Mouse (Mus musculus) liver, embryonic 11.5 days (tissue): ENCODE results near the gene Aldh1a1. TPM values are rescaled to one million over a fixed set of nuclear protein-coding genes. Genes with fewer than 3 reads are reported as not detected.
"Not testable (repeated sequence)": the region's sequence is repeated elsewhere in the genome, so short reads cannot be mapped to it uniquely, and the experiment has no call there.

Experiments used
- ATAC-seq: fragments of 200-750 bp; cut with Nextera tagmentation; replicated peaks from 2 replicates; pipeline ENCODE4 v1.8.0; 2017; ENCODE audit warnings: moderate number of reproducible peaks, mild to moderate bottlenecking, moderate TSS enrichment, moderate library complexity; ENCODE audit not compliant: low FRiP score
- DNase-seq: peaks from one replicate; pipeline ENCODE4 v3.0.0-alpha.2; 2017; ENCODE audit warnings: low spot score
- H3K27ac ChIP-seq: fragments of 300-500 bp; sonication (generic); 2 replicates; pipeline ENCODE4 v1.5.1; 2014; ENCODE audit warnings: mild to moderate bottlenecking, low read depth, low read length, control low read depth
- H3K27me3 ChIP-seq: fragments of 300-500 bp; sonication (generic); replicated peaks from 2 replicates; pipeline ENCODE4 v1.6.1; 2014; ENCODE audit warnings: low read length, mixed read lengths; ENCODE audit not compliant: control insufficient read depth, insufficient read depth
- H3K36me3 ChIP-seq: fragments of 300-500 bp; sonication (generic); 2 replicates; pipeline ENCODE4 v1.6.1; 2014; ENCODE audit warnings: mild to moderate bottlenecking, low read length, moderate library complexity, mixed read lengths; ENCODE audit not compliant: control insufficient read depth, insufficient read depth
- H3K4me1 ChIP-seq: fragments of 300-500 bp; sonication (generic); replicated peaks from 2 replicates; pipeline ENCODE4 v1.6.1; 2014; ENCODE audit warnings: low read length, mixed read lengths; ENCODE audit not compliant: control insufficient read depth, insufficient read depth
- H3K4me2 ChIP-seq: fragments of 300-500 bp; sonication (generic); 2 replicates; pipeline ENCODE4 v1.6.1; 2014; ENCODE audit warnings: mild to moderate bottlenecking, control low read depth, moderate library complexity
- H3K4me3 ChIP-seq: fragments of 300-500 bp; sonication (generic); 2 replicates; pipeline ENCODE4 v1.5.1; 2014; ENCODE audit warnings: low read depth, low read length, control low read depth
- H3K9ac ChIP-seq: fragments of 300-500 bp; sonication (generic); 2 replicates; pipeline ENCODE4 v1.6.1; 2014; ENCODE audit warnings: low read depth, low read length, control low read depth
- H3K9me3 ChIP-seq: fragments of 300-500 bp; sonication (generic); 2 replicates; pipeline ENCODE4 v1.6.1; 2016; ENCODE audit warnings: low read length, inconsistent platforms, mixed read lengths; ENCODE audit not compliant: control insufficient read depth
- WGBS: fragments of 180-500 bp; shearing (Covaris S2); extraction: QIAGEN DNeasy Blood & Tissue Kit; methylation state at CpG from one replicate; pipeline ENCODE4 v1.1.7; 2014; 5-methylcytosine and 5-hydroxymethylcytosine counted together
- polyA plus RNA-seq: library from polyadenylated mRNA; unstranded; fragments of >200 nt; fragmentation: Nextera tagmentation; extraction: Ambion mirVana; gene quantifications from 2 replicates; pipeline ENCODE4 v1.2.1, GENCODE M21; 2014

Gene Aldh1a1
- polyA plus RNA-seq, 1 experiment from 2014 or later = 0.55 TPM

DNA sequence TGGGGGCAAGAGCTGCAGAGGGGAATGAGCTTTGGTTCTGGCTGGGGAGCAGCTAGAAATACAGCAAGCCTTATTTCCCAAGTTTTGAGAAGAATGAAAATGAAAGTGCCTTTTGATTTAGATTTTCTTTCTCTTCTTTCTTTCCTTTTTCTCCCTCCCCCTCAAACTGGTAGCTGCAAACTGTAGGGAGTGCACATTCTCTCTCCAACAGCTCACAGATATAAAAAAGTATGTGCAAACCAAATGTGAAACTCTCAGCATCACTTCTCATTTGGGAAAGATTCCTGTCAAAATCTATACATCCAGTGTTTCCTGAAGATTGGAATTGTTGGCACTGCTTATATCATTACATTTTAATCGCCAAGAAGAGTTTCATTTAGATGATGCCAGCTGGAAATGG, 110.7 kb downstream of the Aldh1a1 start:
- Histone ChIP-seq H3K4me1 (no peaks in the 10 kb centered on the region), H3K4me2 (no peak overlapping the region), H3K36me3 (no peaks in the 10 kb centered on the region), H3K9ac (no peak overlapping the region), H3K27ac (no peak overlapping the region), H3K4me3 (no peak overlapping the region), H3K9me3 (no peaks in the 10 kb centered on the region), H3K27me3 (no peaks in the 10 kb centered on the region)
- ATAC-seq (no peak), DNase-seq (no peak)
- WGBS = 59% methylated on average over 1 of the region's 1 CpGs

- H3K4me2 ChIP-seq = no peak overlapping the region
- 89% methylated on average over 2 of the region's 2 CpGs for WGBS
Observed at GRCm38 (mm10) chr19:20603866-20604265, 111.4 kb downstream of the Aldh1a1 start.

GRCm38 (mm10) chr19:20614252-20614930, 121.9 kb downstream of the Aldh1a1 start:
- no peaks in the 10 kb centered on the region for H3K36me3 ChIP-seq
- 55% methylated on average over 3 of the region's 3 CpGs for WGBS
- no peak for ATAC-seq

More at GRCm38 (mm10) chr19:20603866-20604265, 111.4 kb downstream of the Aldh1a1 start:
- no peaks in the 10 kb centered on the region for H3K4me1 ChIP-seq
- DNase-seq (no peak), ATAC-seq (no peak)
- no peaks in the 10 kb centered on the region for H3K36me3 ChIP-seq
- H3K9ac ChIP-seq = no peak overlapping the region
- no peak overlapping the region for H3K4me3 ChIP-seq
- no peaks in the 10 kb centered on the region for H3K27me3 ChIP-seq
- H3K27ac ChIP-seq = no peak overlapping the region
- H3K9me3 ChIP-seq = no peaks in the 10 kb centered on the region

DNA sequence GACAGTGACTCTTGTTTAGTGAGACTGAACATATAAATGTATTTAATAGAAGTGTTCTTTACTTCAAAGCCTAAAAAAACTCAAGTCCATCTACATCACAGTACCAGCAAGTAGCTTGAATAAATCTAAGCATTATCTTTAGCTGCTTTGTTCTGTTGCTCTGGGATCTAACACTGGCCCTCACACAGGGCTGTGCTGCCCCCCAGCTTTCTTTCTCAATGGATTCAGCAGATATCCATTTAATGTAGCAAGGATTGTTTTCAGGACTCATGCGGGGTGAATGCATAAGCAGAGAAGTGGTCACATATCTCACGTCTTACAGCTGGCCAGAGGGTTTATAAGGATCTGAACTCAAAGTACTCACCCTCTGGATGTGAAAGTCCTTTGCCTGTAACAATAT, 129.9 kb downstream of the Aldh1a1 start:
- Histone ChIP-seq H3K36me3 (no peaks in the 10 kb centered on the region), H3K4me3 (no peak overlapping the region), H3K27me3 (no peaks in the 10 kb centered on the region), H3K9me3 (no peaks in the 10 kb centered on the region), H3K27ac (no peak overlapping the region), H3K4me1 (no peaks in the 10 kb centered on the region), H3K9ac (no peak overlapping the region), H3K4me2 (no peak overlapping the region)
- DNase-seq = no peak
- no peak for ATAC-seq
- WGBS = 74% methylated on average over 2 of the region's 2 CpGs

More at GRCm38 (mm10) chr19:20614252-20614930, 121.9 kb downstream of the Aldh1a1 start:
- no peak overlapping the region for H3K4me3 ChIP-seq
- H3K9ac ChIP-seq = no peak overlapping the region
- no peak for DNase-seq
- no peak overlapping the region for H3K4me2 ChIP-seq
- H3K4me1 ChIP-seq = no peaks in the 10 kb centered on the region
- H3K9me3 ChIP-seq = no peaks in the 10 kb centered on the region
- H3K27ac ChIP-seq = no peak overlapping the region
- H3K27me3 ChIP-seq = no peaks in the 10 kb centered on the region

GRCm38 (mm10) chr19:20623416-20623815, 130.9 kb downstream of the Aldh1a1 start:
- Histone ChIP-seq H3K27ac (no peak overlapping the region), H3K4me3 (no peak overlapping the region), H3K36me3 (no peaks in the 10 kb centered on the region), H3K4me2 (no peak overlapping the region), H3K27me3 (no peaks in the 10 kb centered on the region), H3K9me3 (no peaks in the 10 kb centered on the region), H3K9ac (no peak overlapping the region), H3K4me1 (no peaks in the 10 kb centered on the region)
- ATAC-seq (no peak), DNase-seq (no peak)
- WGBS = 81% methylated on average over 10 of the region's 10 CpGs

DNA sequence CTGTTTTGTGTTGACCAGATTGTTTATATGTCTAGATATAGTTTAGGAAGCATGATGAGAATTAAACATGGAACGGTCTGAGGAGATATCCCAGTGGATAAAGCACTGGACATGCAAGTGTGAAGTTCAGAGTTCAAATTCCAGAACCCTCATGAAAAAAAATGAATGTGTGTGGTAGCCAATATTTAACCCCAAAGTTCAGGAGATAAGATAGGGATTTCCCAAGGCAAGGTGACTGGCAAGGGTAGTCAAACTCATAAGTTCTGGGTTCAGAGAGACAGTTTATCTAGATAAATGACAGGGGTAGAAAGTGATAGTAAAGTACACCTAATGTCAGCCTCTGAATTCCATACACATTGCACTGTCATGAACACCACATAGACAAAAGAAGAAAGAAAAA, 138.5 kb downstream of the Aldh1a1 start:
- DNase-seq (no peak), ATAC-seq (no peak)
- H3K4me2 ChIP-seq = no peak overlapping the region
- no peak overlapping the region for H3K9ac ChIP-seq
- H3K4me3 ChIP-seq = no peak overlapping the region
- no peaks in the 10 kb centered on the region for H3K27me3 ChIP-seq
- no peaks in the 10 kb centered on the region for H3K4me1 ChIP-seq
- H3K27ac ChIP-seq = no peak overlapping the region
- H3K9me3 ChIP-seq = no peaks in the 10 kb centered on the region
- WGBS = 76% methylated on average over 1 of the region's 1 CpGs
- H3K36me3 ChIP-seq = no peaks in the 10 kb centered on the region

DNA sequence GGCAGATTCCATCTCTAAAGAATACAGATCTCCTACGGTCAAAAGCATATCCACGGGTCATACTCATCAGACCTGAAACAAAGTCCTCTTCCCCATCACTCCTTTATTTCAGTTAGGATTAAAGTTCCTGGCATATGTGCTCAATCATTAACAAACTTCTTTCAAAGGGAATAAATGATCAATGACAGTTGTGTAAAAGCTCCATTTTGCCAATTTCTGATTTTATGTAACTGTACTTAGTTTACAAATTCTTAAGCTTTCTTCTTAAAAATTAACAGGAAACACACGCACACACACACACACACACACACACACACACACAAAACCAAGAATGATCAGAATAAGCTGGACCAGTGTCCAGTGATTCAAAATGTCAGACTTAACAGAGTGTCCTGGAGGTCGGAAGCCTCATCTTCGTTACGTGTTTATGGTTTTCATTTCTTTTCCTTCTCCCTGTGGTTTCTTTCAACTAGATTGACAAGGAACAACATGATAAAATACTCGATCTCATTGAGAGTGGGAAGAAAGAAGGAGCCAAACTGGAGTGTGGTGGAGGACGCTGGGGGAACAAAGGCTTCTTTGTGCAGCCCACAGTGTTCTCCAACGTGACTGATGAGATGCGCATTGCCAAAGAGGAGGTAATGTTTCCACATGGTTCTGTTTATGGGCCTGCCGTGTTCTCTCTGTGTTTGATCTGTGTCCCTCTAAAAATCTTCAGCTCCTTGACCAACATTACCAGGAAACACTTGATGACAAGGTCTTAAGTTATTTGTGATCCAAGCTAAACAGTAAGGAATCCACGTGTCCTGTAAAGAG, 141.6 kb downstream of the Aldh1a1 start:
- no peak overlapping the region for H3K4me3 ChIP-seq
- H3K9ac ChIP-seq = no peak overlapping the region
- H3K36me3 ChIP-seq = no peaks in the 10 kb centered on the region
- DNase-seq = no peak
- no peak overlapping the region for H3K4me2 ChIP-seq
- H3K27me3 ChIP-seq = no peaks in the 10 kb centered on the region
- ATAC-seq = no peak
- H3K4me1 ChIP-seq = no peaks in the 10 kb centered on the region
- H3K9me3 ChIP-seq = no peaks in the 10 kb centered on the region
- H3K27ac ChIP-seq = no peak overlapping the region
- 79% methylated on average over 12 of the region's 12 CpGs for WGBS

GRCm38 (mm10) chr19:20644346-20644745, 151.8 kb downstream of the Aldh1a1 start:
- DNase-seq (no peak), ATAC-seq (no peak)
- Histone ChIP-seq H3K9me3 (no peaks in the 10 kb centered on the region), H3K4me3 (no peak overlapping the region), H3K27me3 (no peaks in the 10 kb centered on the region), H3K9ac (no peak overlapping the region), H3K4me2 (no peak overlapping the region), H3K4me1 (no peaks in the 10 kb centered on the region), H3K36me3 (no peaks in the 10 kb centered on the region), H3K27ac (no peak overlapping the region)
- WGBS = 67% methylated on average over 3 of the region's 3 CpGs

DNA sequence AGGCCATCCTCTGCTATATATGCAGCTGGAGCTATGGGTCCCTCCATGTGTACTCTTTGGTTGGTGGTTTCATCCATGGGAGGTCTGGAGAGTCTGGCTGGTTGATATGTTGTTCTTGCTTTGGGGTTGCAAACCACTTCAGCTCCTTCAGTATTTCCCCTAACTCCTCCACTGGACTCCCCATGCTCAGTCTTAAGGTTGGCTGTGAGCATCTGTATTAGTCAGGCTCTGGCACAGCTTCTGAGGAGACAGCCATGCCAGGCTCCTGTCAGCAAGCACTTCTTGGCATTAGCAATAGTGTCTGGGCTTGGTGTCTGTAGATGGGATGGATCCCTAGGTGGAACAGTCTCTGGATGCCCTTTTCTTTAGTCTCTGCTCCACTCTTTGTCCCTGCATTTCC, 155.0 kb downstream of the Aldh1a1 start:
- not testable (repeated sequence) for H3K4me2 ChIP-seq, H3K9ac ChIP-seq, H3K27ac ChIP-seq, H3K36me3 ChIP-seq, H3K4me1 ChIP-seq, H3K4me3 ChIP-seq, DNase-seq, H3K9me3 ChIP-seq, H3K27me3 ChIP-seq, ATAC-seq
